Mouse (Mus musculus) thymus, adult 2 months (tissue): ENCODE results near the gene Plaur.

Experiments
- CTCF ChIP-seq: fragments of 200-500 bp; IDR thresholded peaks from 2 replicates; pipeline ENCODE4 v1.5.1; 2012; ENCODE audit warnings: mild to moderate bottlenecking, control low read depth, low read length, moderate library complexity, borderline replicate concordance; ENCODE audit not compliant: control insufficient read depth, poor library complexity, insufficient read depth; ENCODE audit errors: extremely low read depth
- POLR2A ChIP-seq: fragments of 200-500 bp; IDR thresholded peaks from 2 replicates; pipeline ENCODE4 v1.6.1; 2012; ENCODE audit warnings: mild to moderate bottlenecking, low read length, control low read depth, moderate library complexity; ENCODE audit not compliant: control insufficient read depth, poor library complexity, insufficient read depth; ENCODE audit errors: extremely low read depth

GRCm38 (mm10) chr7:24448782-24449517 lies 13.3 kb upstream of the Plaur start:
- TF ChIP-seq CTCF (no peak), POLR2A (no peak)
